Mouse (Mus musculus): ENCODE data around the gene C1qa.

C1qa gene

GRCm38 (mm10) chr4:136904767-136905539 is 6.3 kb upstream of the C1qa start:
- no peak for DNase-seq (ENCODE audit: low read depth, low spot score)

GRCm38 (mm10) chr4:136899154-136899553 is 551 bp upstream of the C1qa start:
- DNase-seq (ENCODE audit: low read depth, low spot score): no peak

GRCm38 (mm10) chr4:136898084-136898598 is 462 bp downstream of the C1qa start:
- no peak for DNase-seq (ENCODE audit: low read depth, low spot score)

DNA sequence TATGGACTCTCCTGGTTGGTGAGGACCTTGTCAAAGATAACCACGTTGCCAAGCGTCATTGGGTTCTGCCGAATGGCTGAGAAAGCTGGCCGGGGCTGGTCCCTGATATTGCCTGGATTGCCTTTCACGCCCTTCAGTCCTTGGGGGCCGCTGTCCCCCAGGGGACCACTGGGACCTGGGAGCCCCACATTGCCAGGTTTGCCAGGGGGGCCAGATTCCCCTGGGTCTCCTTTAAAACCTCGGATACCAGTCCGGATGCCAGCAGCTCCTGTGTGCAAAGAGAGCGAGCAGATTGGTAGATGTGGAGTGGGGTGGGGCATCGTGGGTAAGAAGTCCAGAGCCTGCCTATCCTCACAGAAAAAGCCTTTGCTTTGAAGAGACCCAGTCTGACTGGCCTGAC is 2.1 kb downstream of the C1qa start:
- DNase-seq (ENCODE audit: low read depth, low spot score): no peak

- DNase-seq (ENCODE audit: low read depth, low spot score): no peak
Measured at GRCm38 (mm10) chr4:136895861-136896260, 2.7 kb downstream of the C1qa start.

- no peak for DNase-seq (ENCODE audit: low read depth, low spot score)
Measured at GRCm38 (mm10) chr4:136894821-136895220, 3.8 kb downstream of the C1qa start.

DNA sequence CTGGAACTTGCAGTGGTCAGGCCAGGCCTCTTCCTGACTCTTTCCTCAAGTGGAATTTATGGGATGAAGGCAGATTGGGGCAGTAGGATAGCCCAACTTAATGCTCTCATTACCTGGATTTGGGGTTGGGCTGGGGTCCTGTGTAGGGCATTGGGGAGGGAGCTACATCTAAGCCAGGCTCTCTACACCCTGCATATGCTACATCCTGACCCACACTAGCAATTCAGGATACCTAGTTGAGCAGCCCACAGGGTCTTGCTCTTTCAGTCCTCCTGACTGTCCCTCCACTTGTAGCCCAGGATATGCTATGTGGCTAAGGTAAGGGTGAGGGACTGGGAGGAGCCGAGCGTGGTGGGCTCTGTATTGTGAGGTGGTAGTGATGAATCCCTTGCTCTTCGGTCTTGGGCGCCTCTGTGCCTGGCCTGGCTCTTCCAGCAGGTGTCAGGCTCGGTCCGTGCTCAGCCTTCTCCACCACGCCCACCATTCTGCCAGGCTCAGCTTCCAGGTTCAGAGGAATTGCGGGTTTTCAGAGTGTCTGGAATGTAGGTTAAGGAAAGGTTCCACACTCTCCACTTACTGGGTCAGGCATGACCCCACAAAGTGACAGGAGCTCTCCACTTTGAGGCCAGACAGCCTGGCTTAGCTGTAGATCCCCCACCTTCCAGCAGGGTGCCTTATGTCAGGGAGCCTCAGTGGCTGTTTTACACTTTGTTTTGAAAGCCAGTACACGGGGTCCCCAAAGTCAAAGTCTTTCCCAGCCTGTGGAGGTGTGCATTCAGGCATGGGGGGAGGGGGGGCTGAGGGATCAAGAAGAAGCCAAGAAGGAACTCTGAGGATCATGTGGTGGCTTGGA is 4.7 kb downstream of the C1qa start:
- DNase-seq (ENCODE audit: low read depth, low spot score): peak; percentile 53

GRCm38 (mm10) chr4:136892811-136893210 is 5.8 kb downstream of the C1qa start, which contains the start of gene C1qc:
C1qc (minus strand) TSS chr4:136893065.
- DNase-seq (ENCODE audit: low read depth, low spot score): no peak

GRCm38 (mm10) chr4:136892371-136892770 is 6.2 kb downstream of the C1qa start:
- DNase-seq (ENCODE audit: low read depth, low spot score): no peak

GRCm38 (mm10) chr4:136891115-136891514 is 7.5 kb downstream of the C1qa start:
- DNase-seq (ENCODE audit: low read depth, low spot score): no peak

- no peak for DNase-seq (ENCODE audit: low read depth, low spot score)
Measured at GRCm38 (mm10) chr4:136889981-136890380, 8.6 kb downstream of the C1qa start.

- DNase-seq (ENCODE audit: low read depth, low spot score): no peak
Measured at GRCm38 (mm10) chr4:136887714-136888113, 10.9 kb downstream of the C1qa start.

DNA sequence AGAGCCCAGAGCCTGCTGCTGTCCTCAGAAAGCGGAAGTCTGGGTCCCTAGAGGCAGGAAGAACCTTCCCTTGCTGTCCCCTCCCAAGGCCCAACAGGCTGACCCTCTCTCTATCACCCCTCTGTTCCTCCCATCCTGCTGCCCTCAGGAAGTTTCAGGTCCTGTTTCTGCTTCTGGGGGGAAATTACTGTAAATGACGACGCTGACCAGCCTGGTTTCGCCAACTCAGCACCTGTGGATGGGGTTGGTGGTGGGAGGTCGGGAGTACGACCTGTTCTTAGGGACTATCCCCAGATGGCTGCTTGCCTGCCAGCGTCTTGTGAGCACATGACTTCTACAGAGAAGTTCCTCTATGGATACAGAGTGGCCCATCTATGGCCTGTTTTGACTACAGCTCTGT is 12.5 kb downstream of the C1qa start, which contains the start of gene C1qb:
TSS of gene C1qb (minus strand) at position 87 of the 400 bp plus-strand sequence.
- DNase-seq (ENCODE audit: low read depth, low spot score): no peak

DNA sequence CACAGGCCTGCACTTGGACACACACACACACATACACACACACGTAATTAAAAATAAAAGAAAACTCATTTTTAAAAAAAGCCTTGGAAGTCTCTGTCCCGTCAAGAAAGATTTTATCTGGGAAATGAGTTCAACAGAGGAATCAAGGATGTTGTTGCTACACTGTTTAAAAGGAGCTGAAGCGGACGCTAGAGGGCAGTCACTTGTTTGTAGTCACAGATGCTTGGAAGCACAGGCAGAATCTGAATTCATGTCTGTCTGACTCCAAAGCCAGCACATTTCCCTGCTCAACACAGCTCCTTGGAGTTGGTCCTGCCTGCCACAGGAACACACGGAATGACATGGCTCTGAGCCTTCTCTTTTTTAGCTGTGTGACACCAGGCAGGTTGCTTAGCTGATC is 20.0 kb downstream of the C1qa start:
- peak; percentile 65 for DNase-seq (ENCODE audit: low read depth, low spot score)

DNA sequence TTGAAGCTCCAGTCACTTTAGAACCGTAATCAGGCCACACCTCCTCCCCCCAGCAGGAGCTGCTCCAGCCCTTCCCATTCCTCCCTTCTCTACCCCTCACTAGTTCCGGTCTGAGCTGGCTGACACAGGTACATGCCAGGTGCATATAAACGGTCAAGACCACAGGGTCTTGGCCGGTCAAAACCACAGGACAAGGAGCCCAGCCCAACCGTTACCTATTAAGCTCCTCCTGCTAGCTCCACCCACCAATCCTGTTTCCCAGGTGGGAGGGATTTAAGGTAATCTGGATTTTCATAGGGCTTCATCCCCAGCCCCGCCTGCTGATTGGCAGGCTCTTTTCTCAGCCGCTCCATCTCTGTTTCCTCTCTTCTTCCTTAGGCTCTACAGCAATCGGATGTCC is 20.4 kb downstream of the C1qa start:
- no peak for DNase-seq (ENCODE audit: low read depth, low spot score)

- peak; percentile 60 for DNase-seq (ENCODE audit: low read depth, low spot score)
Measured at GRCm38 (mm10) chr4:136876971-136877370, 21.6 kb downstream of the C1qa start.

DNA sequence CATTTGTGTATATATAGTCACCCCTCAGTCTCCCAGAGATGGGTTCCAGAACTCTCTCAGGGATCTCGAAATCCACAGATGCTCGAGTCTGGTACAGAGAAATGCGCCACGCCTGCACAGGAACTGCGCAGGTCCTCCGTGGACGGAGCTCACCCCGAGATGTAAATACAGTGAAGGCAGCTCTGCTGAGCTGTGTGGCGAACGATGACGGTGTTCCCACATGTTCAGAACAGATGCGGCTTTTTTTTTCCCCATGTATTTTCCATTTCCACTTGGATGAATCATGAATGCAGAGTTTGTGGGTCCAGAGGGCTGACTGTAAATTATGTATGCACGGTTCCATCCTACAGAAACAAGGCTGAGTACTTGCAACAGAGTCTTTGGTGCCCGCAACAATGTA is 23.6 kb downstream of the C1qa start:
- no peak for DNase-seq (ENCODE audit: low read depth, low spot score)

DNA sequence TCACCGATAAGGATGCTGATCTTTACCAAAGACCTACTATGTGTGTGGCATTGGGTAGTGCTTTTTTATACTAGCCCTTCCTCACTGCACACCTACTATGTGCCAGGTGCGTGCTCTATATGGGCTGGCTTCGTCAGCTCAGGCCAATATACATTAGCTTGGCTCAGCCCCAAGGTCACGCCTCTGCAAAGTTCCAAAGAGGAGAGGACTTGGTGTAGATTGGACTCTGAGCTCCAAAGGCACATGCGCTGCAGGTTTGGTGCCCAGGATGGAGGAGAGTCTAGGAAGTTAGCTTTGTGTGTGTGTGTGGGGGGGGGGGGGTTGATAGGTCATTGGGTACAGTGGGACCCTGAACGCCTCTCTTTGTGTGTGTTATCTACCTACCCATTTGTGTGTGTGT is 30.2 kb downstream of the C1qa start:
- DNase-seq (ENCODE audit: low read depth, low spot score): no peak

- no peak for DNase-seq (ENCODE audit: low read depth, low spot score)
Measured at GRCm38 (mm10) chr4:136867690-136868345, 30.8 kb downstream of the C1qa start.

GRCm38 (mm10) chr4:136865531-136865930 is 33.1 kb downstream of the C1qa start:
- no peak for DNase-seq (ENCODE audit: low read depth, low spot score)

- DNase-seq (ENCODE audit: low read depth, low spot score): no peak
Measured at GRCm38 (mm10) chr4:136864751-136865470, 33.7 kb downstream of the C1qa start.

Measured in 3T3-L1 (cell line).